Mouse (Mus musculus) adrenal gland, adult 2 months (tissue): Measurements from ENCODE around the gene Pcdh9. TPM values are rescaled to one million over a fixed set of nuclear protein-coding genes. Genes with fewer than 3 reads are reported as not detected.
A peak's percentile ranks its signal among the peaks of the same experiment; 100 is the strongest.

Source experiments
- DNase-seq: peaks from one replicate; pipeline ENCODE4 v3.0.0; 2021
- long read RNA-seq: library from polyadenylated mRNA; stranded (forward); transcript quantifications from one replicate; pipeline ENCODE4 v2.0.0, GENCODE M21; 2021
- polyA plus RNA-seq: library from polyadenylated mRNA; depleted of rRNA; stranded (reverse); fragments of >200 nt; gene quantifications from 2 replicates; pipeline ENCODE4 v1.2.3, GENCODE M21; 2012; rRNA removed
- total RNA-seq, 2 experiments: library from RNA; stranded (reverse); gene quantifications; 2 replicates each; pipeline ENCODE4 v1.2.3; 2021

Gene Pcdh9
- total RNA-seq, result 1 to 10 TPM; 1.8 to 2.1 TPM
- 0.29 and 0.55 TPM in 2 replicates for polyA plus RNA-seq
- long read RNA-seq, partial matches to known transcripts, result 0 of 1 reads
- long read RNA-seq, other reads (novel, unspliced or antisense), result 1 of 1 reads

GRCm38 (mm10) chr14:93890519-93891370, at the start of gene Pcdh9:
Gene Pcdh9 (minus strand): TSS chr14:93890679.
- DNase-seq, result peak; percentile 82

DNA sequence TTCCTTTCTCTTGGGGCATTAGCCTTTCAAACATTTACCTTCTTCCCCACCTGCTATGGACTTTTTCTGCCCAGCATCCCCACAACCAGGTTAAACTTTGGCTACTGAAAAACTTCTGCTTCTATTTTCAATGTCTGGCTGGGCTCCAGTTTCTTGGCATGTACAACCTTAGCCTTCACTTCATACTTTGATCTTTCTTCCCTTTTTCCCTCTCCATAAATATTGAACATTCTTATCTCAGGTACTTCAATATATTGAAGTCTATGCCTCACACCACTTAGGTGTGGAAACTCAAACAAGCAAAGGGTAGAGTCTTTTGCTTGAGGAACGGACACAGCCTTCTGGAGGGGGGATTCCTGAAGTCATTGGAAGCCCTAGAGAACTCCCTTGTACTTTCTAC, 16.4 kb upstream of the Pcdh9 start:
- no peak for DNase-seq

DNA sequence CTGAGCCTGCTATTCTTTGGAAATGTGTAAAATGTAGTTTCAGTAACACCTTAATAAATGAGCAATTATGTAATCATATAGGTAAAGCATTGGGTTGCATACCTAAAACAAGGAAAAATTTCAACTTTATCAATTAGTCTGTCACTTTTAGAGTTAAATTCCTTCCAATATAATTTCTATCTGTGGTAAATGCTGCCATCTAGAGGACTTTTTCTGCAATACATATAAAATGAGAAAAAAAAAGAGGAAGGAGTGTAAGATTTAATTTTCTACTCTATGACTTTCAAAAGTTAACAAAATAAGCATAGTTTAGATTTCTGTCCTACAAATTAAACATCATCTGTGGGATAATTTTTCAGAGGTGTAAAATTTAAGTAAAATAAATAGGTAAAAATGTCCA, 8.1 kb upstream of the Pcdh9 start:
- DNase-seq, result no peak

DNA sequence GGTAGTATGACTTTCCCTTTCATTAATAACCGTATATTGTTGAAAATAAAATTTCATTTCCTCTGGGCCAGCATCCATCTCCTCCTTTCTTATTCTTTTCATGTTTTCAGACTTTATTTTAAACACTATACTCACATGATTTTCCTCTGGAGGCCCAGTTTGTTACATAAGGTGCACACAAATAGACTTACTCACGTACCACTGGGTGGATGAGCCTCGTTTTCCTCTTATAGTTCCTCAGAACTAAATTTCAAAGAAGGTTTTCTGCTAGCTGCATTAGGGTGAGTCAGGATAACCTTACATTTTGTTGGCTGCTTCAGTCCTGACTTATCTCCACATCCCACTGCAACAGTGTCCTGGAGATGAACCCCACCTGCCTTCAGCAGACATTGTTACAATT, 4.7 kb upstream of the Pcdh9 start:
- no peak for DNase-seq

GRCm38 (mm10) chr14:93891371-93891746, 880 bp upstream of the Pcdh9 start:
- DNase-seq, result no peak

GRCm38 (mm10) chr14:93889839-93890518, 500 bp downstream of the Pcdh9 start:
- DNase-seq, result no peak

- no peak for DNase-seq
Measured at GRCm38 (mm10) chr14:93889231-93889630, 1.2 kb downstream of the Pcdh9 start.

DNA sequence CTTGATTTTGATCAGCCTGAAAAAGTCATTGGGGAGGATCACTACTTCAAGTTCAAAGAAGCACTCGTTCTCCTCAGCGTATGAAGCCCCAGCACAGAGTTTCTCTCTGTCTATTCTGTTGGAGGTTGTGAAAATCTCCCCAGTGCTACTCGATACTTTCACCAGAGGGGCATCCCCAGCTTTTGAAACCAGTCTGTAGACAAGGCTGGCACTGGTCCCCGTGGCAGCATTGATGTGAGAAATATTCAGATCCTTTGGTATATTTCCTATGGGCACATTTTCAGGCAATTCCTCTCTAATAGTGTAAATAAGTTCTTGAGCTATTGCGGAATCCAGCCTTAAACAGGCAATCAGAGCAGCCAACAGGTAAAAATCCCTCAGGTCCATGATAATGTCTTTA, 2.1 kb downstream of the Pcdh9 start:
- no peak for DNase-seq

DNA sequence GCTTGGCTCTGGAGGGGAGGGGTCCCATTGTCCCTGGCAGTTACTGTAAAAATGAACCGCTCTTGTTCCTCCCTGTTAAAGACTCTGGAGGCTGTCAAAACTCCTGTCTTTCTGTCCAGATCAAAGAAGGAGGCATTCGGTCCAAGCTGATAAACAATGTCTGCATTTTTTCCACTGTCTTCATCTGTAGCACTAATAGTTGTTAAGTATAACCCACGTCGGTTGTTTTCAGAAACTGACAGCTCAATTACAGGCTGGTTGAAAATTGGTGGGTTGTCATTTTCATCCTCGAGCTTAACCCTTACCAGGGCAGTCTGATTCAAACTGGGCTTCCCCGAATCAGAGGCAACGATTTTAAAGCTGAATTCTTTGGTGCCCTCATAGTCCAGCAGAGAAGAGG, 3.4 kb downstream of the Pcdh9 start:
- no peak for DNase-seq

DNA sequence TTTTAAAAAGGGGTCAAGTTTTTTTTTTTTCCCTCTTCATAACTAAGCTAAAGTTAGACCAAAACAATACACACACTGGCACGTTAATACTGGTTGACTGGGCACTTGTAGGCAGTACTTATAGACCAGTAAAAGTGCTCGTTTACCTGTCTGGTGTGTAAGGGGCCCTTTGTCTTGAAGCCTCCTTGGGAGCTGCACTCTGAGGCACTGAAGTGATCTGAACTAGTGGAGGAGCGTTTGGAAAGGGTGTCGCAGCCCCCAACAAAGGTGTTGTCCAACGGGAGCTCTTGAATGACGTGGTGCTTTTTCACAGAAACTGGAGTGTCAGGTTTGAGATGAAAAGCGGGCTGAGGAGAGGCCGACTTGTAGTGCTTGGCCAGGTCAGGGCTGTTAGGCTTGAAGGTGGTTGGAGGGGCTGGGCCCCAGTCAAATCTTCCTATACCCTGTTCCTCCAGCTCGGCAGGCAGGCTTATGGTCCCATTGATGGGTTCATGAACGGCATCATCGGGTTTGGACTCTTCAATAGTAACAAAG, 4.9 kb downstream of the Pcdh9 start:
- DNase-seq, result no peak

- peak; percentile 24 for DNase-seq
Measured at GRCm38 (mm10) chr14:93884467-93884866, 6.0 kb downstream of the Pcdh9 start.

DNA sequence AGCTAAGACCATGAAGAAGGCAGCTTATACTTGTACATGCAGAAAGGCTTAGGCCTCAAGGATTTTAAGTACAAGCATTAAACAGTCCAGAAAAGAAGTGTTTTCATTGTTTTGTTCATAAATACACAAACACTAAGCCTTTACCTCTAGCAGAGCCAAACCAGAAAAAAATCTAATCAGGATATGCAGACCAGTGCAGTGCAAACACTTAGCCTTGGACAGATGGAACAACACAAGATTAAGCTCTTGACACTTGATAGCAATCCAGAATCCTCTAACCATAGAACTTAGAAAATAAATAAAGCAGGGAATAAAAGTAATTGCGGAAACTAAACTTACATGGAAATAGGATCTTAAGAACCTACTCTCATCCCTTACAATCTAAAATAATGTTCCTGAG, 10.4 kb downstream of the Pcdh9 start:
- no peak for DNase-seq

- DNase-seq, result no peak
Measured at GRCm38 (mm10) chr14:93875968-93876367, 14.5 kb downstream of the Pcdh9 start.

DNA sequence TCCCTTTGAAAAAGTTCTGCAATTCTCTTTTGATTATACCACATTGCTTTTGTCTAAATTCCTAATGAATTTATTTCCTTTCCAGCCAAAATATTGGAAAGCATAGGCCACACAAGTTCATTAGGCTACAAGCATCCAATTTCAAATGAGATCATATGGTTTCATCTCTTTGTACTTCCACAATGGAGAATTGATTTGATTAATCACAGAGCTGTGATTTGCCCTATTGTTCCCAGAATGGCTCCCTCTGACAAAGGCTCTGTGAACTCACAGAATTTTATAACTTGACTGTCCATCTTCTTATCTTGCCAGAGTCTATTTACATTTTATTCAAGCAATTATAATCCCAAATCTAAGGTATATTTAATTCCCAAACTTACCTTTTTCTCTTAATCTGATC, 22.3 kb downstream of the Pcdh9 start:
- DNase-seq, result no peak

DNA sequence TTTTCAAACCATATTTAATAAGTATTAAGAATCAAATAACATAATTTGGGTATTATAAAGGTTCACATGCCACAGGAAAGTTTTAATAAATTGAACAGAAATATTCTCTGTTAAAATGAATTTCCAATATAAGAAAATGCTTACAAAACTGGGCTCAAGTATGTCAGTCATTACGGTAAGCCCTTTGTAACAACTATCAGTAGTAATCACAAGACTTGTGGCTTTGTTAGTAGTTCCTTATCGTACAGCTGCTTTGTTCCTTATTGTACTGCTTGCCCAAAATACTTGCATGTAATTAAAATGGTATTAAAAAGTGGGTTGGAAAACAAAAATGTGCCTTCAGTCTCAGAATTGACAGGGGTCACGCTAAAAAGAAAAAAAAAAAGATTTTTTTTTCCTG, 32.4 kb downstream of the Pcdh9 start:
- DNase-seq, result no peak

DNA sequence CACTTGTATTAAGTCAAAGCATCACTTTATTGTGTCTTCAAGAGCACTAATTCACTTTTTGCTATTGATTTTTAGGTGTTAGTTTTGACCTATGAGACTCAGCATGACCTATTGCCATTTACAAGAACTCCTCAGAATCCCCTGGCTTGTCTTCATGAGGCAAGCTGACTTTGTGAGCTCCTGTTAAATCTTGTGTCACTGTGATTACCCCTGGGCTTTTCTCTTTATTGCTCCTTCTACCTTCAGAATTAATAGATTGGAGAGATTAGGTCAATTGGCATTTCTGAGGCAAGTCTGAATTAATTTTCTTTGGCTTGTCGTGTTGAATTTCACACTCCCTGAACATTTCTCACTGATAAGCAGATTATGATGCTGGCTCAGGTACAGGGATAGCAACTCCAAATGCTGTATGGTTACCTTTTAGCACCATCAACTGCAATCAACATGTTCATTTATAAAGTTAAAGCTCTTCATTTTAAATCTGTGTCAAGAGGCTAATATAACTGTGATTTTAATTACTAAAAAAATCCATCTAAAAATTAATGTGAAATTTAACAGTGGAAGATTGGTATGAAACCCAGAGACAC, 44.3 kb downstream of the Pcdh9 start:
- DNase-seq, result no peak

DNA sequence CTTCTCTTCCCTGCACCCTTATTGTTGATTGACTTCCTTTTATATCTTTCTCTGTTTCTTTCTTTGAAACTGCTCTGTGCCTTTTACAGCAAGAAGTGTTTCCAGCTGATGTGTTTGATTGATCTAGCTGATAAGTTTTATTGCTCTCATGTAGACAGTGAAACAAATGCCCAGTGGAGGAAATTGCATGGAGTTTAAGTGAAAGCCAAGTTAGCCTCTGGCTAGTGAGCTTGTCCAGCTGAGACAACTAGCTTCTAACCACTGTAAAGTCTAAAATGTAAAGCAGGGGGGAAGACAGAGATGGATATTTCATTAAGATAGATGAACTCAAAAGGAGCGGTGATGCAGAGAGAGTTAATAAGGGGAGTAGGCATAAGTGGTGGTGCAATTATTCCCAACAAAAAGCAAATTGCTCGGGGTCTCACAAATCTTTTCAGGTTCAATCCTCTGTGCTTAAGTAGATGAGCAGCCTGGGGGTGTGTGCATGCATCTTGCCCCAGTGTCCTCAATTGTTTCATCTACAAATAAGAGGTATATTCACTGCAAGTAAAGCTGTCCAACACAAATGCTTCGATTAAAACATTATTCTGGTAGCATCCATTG, 47.7 kb downstream of the Pcdh9 start:
- no peak for DNase-seq

GRCm38 (mm10) chr14:93832511-93832910, 58.0 kb downstream of the Pcdh9 start:
- DNase-seq, result no peak

GRCm38 (mm10) chr14:93827159-93827558, 63.3 kb downstream of the Pcdh9 start:
- no peak for DNase-seq

DNA sequence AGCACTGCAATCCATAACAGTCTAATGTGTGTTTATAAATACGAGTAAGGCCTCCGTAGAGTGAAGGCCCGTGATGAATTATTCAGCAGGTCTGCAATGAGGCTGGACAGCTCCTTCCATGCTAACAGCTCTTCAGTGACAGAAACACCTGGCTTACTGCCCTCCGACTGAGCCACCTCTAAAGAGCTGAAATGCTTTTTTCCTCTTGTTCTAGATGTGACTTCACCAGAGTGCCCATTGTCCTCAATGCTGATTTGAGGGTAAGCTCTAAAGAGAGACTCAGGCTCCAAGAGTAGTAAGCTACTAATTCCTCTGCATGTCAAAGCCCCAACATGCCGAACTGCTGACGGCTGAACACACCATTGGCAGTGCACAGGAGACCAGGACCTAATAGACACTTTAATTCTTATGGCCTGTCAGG, 64.4 kb downstream of the Pcdh9 start:
- DNase-seq, result no peak

DNA sequence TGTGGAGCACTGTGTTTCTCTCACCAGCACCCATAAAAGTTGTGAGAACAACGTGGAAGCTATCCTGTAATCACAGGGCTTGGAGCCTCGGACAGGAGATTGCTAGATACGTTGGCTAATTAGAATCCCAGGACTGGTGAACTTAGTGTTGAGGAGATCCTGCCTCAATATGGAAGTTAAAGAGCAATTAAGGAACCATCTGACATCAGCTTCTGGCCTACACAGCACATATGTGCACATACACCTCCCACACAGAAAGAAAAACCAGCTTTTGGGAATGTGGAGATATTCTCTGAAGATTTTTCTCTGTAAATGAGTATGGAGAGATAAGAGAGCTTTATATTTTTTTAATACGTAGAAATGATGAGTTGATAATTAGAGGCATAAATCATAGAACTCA, 71.6 kb downstream of the Pcdh9 start:
- DNase-seq, result no peak

GRCm38 (mm10) chr14:93817591-93817990, 72.9 kb downstream of the Pcdh9 start:
- no peak for DNase-seq
